Mouse (Mus musculus) liver, embryonic 16.5 days (tissue): Measurements from ENCODE around the gene Cdk14. TPM values are rescaled to one million over a fixed set of nuclear protein-coding genes. Genes with fewer than 3 reads are reported as not detected.
"Not testable (repeated sequence)": the region's sequence is repeated elsewhere in the genome, so short reads cannot be mapped to it uniquely, and the experiment has no call there.

Experiments
- ATAC-seq: fragments of 200-750 bp; cut with Nextera tagmentation; 2 replicates; pipeline ENCODE4 v1.8.0; 2017; ENCODE audit warnings: low read depth, mild to moderate bottlenecking, moderate number of reproducible peaks, moderate library complexity
- H3K27ac ChIP-seq: fragments of 300-500 bp; sonication (generic); 2 replicates; pipeline ENCODE4 v1.5.1; 2014; ENCODE audit warnings: mild to moderate bottlenecking, low read length
- H3K27me3 ChIP-seq: fragments of 300-500 bp; sonication (generic); 2 replicates; pipeline ENCODE4 v1.6.1; 2014; ENCODE audit warnings: low read depth, low read length, mixed read lengths; ENCODE audit not compliant: control insufficient read depth, insufficient read depth
- H3K36me3 ChIP-seq: fragments of 300-500 bp; sonication (generic); 2 replicates; pipeline ENCODE4 v1.6.1; 2014; ENCODE audit warnings: mild to moderate bottlenecking; ENCODE audit not compliant: control insufficient read depth, insufficient read depth
- H3K4me1 ChIP-seq: fragments of 300-500 bp; sonication (generic); 2 replicates; pipeline ENCODE4 v1.6.1; 2014; ENCODE audit warnings: low read depth, low read length, mixed read lengths; ENCODE audit not compliant: control insufficient read depth
- H3K4me2 ChIP-seq: fragments of 300-500 bp; sonication (generic); 2 replicates; pipeline ENCODE4 v1.6.1; 2014; ENCODE audit warnings: low read depth, low read length, mixed read lengths
- H3K4me3 ChIP-seq: fragments of 300-500 bp; sonication (generic); 2 replicates; pipeline ENCODE4 v1.5.1; 2014; ENCODE audit warnings: low read depth, mild to moderate bottlenecking, low read length
- H3K9ac ChIP-seq: fragments of 300-500 bp; sonication (generic); 2 replicates; pipeline ENCODE4 v1.6.1; 2014; ENCODE audit warnings: low read depth, low read length
- H3K9me3 ChIP-seq: fragments of 300-500 bp; sonication (generic); replicated peaks from 2 replicates; pipeline ENCODE4 v1.6.1; 2016; ENCODE audit warnings: low read length; ENCODE audit not compliant: control insufficient read depth
- WGBS: fragments of 180-500 bp; shearing (Covaris S2); extraction: QIAGEN DNeasy Blood & Tissue Kit; methylation state at CpG from one replicate; pipeline ENCODE4 v1.1.7; 2014; ENCODE audit not compliant: insufficient replicate concordance; 5-methylcytosine and 5-hydroxymethylcytosine counted together
- polyA plus RNA-seq: library from polyadenylated mRNA; unstranded; fragments of >200 nt; fragmentation: Nextera tagmentation; extraction: Ambion mirVana; gene quantifications from 2 replicates; pipeline ENCODE4 v1.2.1, GENCODE M21; 2015

Cdk14 gene
- polyA plus RNA-seq, 1 experiment from 2014 or later: 1.1 TPM

DNA sequence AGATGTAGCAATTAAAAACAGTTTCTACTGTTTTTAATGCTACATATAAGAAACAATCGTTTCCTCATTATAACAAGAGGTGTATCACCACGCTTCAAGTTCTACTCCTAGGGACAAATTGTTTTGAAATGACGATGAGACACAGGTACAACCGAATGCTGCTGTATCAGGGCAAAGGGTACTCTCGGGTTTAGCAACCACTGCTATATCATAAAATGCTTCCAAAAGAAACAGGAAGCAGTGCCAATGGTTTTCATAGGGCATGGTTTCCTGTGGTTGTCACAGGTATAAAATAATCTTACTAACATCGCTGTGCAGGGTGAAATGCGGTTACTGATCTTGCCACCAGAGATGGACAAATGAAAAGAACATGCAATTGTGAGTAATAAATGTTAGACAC, 174.9 kb downstream of the Cdk14 start:
- Histone ChIP-seq H3K27me3 (no peaks in the 10 kb centered on the region), H3K4me2 (no peak overlapping the region), H3K36me3 (no peaks in the 10 kb centered on the region), H3K9ac (no peak overlapping the region), H3K4me3 (no peak overlapping the region), H3K27ac (no peak overlapping the region), H3K4me1 (peaks cover 2% of the 10 kb centered on the region; the same call in 1 of the 2 replicates), H3K9me3 (no peaks in the 10 kb centered on the region)
- ATAC-seq: no peak
- 66% methylated on average over 7 of the region's 7 CpGs for WGBS

DNA sequence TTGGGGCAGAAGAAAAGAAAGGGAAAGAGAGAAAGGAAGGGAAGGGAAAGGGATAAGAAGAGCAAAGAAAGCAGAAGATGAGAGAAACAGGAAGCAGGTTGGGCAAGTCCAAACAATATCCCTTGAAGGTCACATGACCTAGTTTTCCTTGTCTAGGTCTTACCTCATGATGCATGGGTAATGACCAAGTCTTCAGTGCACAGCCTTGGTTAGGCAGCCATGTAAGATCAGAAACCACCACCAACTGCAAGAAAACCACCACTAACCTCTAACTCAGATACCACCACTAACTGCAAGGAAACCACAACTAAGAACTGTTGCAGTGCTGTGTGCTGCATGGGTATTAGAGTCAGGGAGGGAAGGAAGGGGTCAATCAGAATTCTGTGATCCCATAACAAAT, 176.5 kb downstream of the Cdk14 start:
- Histone ChIP-seq H3K4me3 (no peak overlapping the region), H3K36me3 (no peaks in the 10 kb centered on the region), H3K9ac (no peak overlapping the region), H3K9me3 (no peaks in the 10 kb centered on the region), H3K4me2 (no peak overlapping the region), H3K27me3 (no peaks in the 10 kb centered on the region), H3K27ac (no peak overlapping the region), H3K4me1 (peaks cover 2% of the 10 kb centered on the region; the same call in 1 of the 2 replicates)
- no peak for ATAC-seq

DNA sequence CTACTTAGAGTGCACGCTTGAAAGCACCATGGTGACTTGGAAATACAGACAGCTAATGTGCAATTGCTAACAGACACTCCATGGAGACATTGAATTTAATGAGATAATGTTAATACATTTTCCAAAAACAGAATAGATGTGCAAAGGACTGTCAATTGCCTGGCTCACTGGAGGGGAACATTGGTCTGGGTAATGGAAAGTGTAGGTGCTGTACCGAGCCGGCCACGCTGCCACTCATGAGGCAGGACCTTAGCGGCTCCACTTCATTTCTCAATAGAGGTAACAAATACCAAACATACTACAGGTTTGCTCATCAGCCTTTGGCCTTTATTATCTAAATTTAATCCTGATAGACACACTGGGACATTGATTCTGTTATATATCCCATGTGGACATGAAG, 177.4 kb downstream of the Cdk14 start:
- Histone ChIP-seq H3K27me3 (no peaks in the 10 kb centered on the region), H3K4me1 (peaks cover 2% of the 10 kb centered on the region; the same call in 1 of the 2 replicates), H3K9ac (no peak overlapping the region), H3K36me3 (no peaks in the 10 kb centered on the region), H3K9me3 (no peaks in the 10 kb centered on the region), H3K4me3 (no peak overlapping the region), H3K4me2 (no peak overlapping the region), H3K27ac (no peak overlapping the region)
- no peak for ATAC-seq
- 75% methylated on average over 5 of the region's 5 CpGs for WGBS

DNA sequence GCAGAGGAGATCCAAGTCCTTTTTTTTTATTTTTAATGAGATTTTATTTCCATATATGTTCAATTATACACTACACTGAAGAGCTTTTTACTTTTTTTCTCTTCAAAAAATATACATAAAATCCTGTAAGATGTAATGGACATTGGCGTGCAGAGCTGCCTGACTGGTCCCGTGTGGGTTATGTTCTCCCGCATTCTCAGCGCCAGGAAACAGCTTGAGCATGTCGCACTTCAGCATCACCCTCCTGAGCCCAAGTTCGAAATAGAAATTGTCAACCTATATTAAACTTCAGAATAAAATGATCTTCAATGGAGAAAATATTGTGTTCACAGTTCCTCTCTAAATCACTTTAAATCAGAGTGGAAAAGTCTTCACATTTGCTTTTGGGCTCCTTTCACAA, 179.0 kb downstream of the Cdk14 start:
- no peak overlapping the region for H3K4me2 ChIP-seq
- no peak overlapping the region for H3K9ac ChIP-seq
- ATAC-seq: no peak
- no peaks in the 10 kb centered on the region for H3K36me3 ChIP-seq
- H3K27ac ChIP-seq: no peak overlapping the region
- 73% methylated on average over 6 of the region's 6 CpGs for WGBS
- no peak overlapping the region for H3K4me3 ChIP-seq
- no peaks in the 10 kb centered on the region for H3K4me1 ChIP-seq
- H3K27me3 ChIP-seq: no peaks in the 10 kb centered on the region
- H3K9me3 ChIP-seq: no peaks in the 10 kb centered on the region

DNA sequence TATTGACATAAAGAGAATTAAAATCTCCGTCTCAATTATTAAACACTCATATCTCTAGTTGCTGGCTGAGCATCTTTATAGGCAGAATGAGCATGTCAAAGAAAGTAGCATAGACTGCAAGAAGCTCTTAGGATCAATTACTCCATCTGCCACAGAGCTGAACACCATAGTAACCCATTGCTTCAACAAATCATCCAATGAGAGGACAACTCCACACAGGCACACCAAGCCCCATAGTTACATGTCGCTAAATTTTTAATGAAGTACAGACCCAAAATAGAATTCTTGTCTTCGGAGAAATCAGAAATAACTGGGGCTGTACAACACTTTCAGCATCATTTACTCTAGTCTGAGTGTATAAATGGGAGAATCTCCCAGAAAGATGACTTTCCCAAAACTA, 180.0 kb downstream of the Cdk14 start:
- Histone ChIP-seq H3K4me2 (no peak overlapping the region), H3K9ac (no peak overlapping the region), H3K27ac (no peak overlapping the region), H3K4me3 (no peak overlapping the region), H3K9me3 (no peaks in the 10 kb centered on the region), H3K27me3 (no peaks in the 10 kb centered on the region), H3K4me1 (no peaks in the 10 kb centered on the region), H3K36me3 (no peaks in the 10 kb centered on the region)
- 75% methylated on average over 3 of the region's 3 CpGs for WGBS
- ATAC-seq: no peak

DNA sequence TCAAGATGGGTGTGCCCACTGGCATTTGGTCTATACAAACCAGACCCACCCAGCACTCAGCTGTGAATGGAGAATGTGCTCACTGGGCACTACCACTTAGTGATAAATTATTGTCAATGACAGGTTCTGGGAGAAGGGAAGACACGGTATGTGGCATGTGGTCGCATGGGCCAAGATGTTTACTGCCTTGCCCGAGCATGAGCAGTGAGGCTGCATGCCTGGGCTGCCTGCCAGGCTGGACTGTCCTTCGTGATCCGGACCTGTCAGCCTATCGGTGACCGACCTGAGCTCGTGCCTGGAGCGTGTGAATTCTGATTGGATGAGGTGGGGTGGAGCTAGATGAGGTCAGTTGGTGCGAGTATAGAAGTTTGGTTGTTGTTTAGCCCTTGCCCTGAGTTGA, 185.2 kb downstream of the Cdk14 start:
- H3K9ac ChIP-seq, H3K4me1 ChIP-seq, H3K27ac ChIP-seq, H3K27me3 ChIP-seq, H3K36me3 ChIP-seq, H3K4me3 ChIP-seq, H3K9me3 ChIP-seq, ATAC-seq, H3K4me2 ChIP-seq: not testable (repeated sequence)
- 74% methylated on average over 10 of the region's 10 CpGs for WGBS

DNA sequence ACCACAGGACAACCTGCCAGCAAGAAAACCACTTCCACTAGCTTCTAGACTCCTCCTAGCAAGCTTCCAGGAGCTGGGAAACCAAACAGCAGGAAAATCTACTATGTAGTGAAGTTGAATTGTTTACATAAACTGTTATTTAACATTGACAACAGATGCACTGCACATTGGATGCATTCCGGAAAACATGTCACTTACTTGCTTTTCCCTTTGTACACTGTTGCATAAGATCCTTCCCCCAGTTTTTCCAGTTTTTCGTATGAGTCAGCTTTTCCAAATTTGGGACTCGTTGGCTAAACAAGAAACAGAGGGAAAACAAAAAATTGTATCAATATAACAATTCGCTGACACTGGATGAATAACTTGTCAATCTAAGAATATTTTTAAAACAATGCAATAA, 193.1 kb downstream of the Cdk14 start:
- no peaks in the 10 kb centered on the region for H3K4me1 ChIP-seq
- WGBS: 68% methylated on average over 4 of the region's 4 CpGs
- ATAC-seq: no peak
- no peaks in the 10 kb centered on the region for H3K36me3 ChIP-seq
- H3K27me3 ChIP-seq: no peaks in the 10 kb centered on the region
- no peak overlapping the region for H3K4me3 ChIP-seq
- no peak overlapping the region for H3K4me2 ChIP-seq
- no peaks in the 10 kb centered on the region for H3K9me3 ChIP-seq
- no peak overlapping the region for H3K27ac ChIP-seq
- no peak overlapping the region for H3K9ac ChIP-seq

DNA sequence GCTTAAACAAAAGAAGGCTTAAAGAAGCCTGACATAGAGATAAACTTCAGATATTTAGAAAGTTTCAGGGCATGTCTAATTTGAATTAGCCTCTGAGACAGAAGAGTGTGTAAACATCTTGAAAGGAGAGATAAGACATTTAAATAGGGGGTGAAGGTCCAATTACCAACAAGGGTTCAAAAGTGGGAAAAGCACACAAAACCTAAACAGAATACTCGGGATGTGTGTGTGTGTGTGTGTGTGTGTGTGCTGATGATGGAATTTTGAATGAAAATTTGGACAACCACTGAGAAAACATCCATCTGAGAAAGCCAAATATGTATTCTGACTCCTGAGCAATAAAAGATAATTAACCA, 208.4 kb downstream of the Cdk14 start:
- H3K27me3 ChIP-seq: no peaks in the 10 kb centered on the region
- H3K4me1 ChIP-seq: peaks cover 3% of the 10 kb centered on the region
- H3K9me3 ChIP-seq: no peaks in the 10 kb centered on the region
- H3K9ac ChIP-seq: no peak overlapping the region
- no peak overlapping the region for H3K4me3 ChIP-seq
- no peak for ATAC-seq
- no peak overlapping the region for H3K27ac ChIP-seq
- no peak overlapping the region for H3K4me2 ChIP-seq
- WGBS: 33% methylated on average over 1 of the region's 1 CpGs
- no peaks in the 10 kb centered on the region for H3K36me3 ChIP-seq

DNA sequence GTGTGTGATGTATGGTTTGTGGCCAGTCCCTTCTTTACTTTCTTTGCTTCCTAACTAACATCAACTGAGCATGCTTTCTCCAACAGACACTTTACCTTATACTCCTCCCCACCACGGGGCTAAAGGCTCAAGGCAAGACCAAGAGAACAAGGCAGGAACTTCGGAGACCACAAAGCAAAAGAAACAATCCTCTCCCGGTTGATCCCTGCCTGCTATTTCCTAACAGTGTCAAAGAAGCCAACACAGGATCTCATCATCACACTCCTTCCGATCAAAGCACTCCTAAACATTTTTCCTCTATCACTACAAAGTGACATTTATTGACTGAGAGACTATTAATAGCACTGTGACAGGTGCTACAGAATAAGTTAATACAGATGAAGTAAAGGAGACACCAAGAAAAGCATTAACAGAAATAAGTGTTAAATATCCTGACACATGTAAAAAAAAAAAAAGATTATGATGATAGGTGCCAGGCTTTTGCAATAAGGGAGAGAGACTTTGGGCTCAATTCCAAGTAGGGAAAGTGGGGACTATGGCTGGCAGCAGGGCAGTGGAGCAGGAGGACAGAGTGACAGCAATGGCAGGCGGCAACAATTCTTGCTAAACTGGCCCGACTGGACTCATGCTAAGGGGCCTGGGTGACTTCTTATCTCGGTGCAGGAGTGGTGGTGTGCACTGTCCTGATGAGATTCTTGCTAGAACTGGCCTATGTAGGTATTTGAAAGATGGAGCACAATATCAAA, 208.9 kb downstream of the Cdk14 start:
- H3K4me3 ChIP-seq: no peak overlapping the region
- H3K27ac ChIP-seq: no peak overlapping the region
- H3K36me3 ChIP-seq: no peaks in the 10 kb centered on the region
- H3K4me2 ChIP-seq: no peak overlapping the region
- WGBS: 31% methylated on average over 7 of the region's 7 CpGs
- H3K9ac ChIP-seq: no peak overlapping the region
- peak; percentile 90 for ATAC-seq
- peaks cover 3% of the 10 kb centered on the region for H3K4me1 ChIP-seq
- no peaks in the 10 kb centered on the region for H3K9me3 ChIP-seq
- no peaks in the 10 kb centered on the region for H3K27me3 ChIP-seq
